Mouse (Mus musculus) spleen, postnatal 36 days (tissue): Measurements from ENCODE around the gene Npy4r.

ENCODE experiments used
- DNase-seq, 2 experiments: peaks; one replicate each; pipeline ENCODE4 v3.0.0; 2022; ENCODE audit warnings: low spot score in 2 of 2, mixed read lengths in 1 of 2

Gene Npy4r

DNA sequence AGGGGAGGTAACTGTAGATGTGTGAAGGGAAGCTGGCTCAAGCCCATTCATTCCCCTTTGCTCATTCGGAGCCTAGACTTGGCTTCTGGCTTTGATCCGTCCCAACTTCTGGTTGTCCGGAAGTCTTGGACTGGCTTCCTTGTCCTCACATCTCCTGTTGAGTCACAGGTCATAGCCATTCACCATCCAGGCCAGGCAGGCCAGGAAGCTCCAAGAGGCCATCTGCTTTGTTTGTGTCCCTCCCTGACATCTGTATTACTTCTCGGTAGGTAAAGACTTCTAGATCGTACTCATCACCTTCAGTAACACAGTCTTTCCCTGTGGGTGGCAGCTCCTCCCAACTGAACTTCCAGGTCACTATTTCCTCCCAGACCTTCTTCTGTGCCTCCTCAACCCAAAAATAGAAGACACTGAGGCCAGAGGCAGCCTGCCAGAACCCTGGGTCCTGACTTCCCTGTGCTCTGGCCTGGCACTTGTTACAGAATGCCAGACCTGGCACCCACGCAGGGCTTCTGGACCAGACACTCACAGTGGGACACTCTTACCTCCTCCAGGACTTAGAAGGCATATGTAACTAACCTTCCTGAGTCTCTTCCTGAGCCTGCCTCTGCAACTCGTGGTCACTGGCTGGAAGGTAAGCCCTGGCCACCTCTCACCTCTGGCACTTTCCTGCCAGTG, 33.1 kb downstream of the Npy4r start:
- no peak for DNase-seq

DNA sequence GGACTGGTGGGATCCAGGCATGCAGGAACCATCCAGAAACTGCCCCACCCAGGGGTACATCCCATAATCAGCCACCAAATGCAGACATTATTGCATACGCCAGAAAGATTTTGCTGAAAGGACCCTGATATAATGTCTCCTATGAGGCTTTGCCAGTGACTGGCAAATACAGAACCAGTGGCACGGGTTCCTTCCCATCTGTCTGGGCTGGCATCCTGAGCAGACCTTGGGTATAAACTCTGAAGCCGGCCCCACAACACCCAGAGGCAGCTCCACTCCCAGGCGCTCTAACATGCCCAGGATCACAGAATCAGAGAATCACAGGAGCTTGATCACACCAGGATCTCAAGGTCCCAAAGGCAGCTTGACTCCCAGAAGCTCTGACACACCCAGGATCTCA, 38.0 kb downstream of the Npy4r start:
- no peak for DNase-seq

GRCm38 (mm10) chr14:34107594-34107993, 44.7 kb downstream of the Npy4r start:
- no peak for DNase-seq

- no peak for DNase-seq
These were observed 45.8 kb downstream of the Npy4r start for GRCm38 (mm10) chr14:34106389-34107062.

DNA sequence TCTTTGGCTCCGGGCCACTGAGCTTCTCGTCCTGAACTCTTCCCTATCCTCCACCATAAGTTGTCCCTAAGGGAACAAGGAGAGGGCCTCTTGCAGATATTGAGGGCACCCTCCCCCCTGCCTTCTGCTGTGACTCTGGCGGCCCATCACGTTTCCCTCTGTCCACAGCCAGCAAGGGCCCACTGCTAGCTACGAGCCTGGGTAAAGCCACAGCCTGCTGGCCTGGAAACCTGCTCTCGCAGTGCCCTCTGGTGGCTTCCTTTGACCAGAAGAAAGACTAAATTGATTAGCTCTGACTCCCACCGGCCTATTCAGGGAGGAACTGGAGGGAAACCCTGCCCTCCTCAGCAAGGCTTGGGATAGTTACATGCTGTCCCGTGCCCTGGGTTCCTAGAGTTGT, 47.4 kb downstream of the Npy4r start:
- DNase-seq: no peak

DNA sequence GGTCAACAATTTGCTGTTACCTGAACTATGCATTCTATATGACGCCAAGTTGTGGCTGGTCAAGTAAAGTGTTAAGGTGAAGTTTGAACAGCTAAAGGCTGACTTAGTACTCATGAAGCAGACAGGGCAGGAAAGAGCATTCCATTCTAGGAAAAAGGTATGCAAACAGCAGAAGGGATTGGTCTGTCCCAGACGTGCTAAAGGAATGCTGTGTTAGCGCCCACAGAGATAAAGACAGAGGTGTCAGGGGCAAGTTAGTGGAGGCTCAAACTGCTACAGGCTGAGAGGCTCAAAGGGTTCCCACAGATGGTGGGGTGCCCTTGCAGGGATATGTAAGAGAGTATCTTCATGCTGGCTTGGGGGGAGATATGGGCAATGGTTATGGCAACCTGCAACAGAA, 48.4 kb downstream of the Npy4r start:
- no peak for DNase-seq

GRCm38 (mm10) chr14:34102601-34103000, 49.7 kb downstream of the Npy4r start, which contains the start of gene A630023A22Rik:
Gene A630023A22Rik, minus strand, starts transcription at chr14:34102754.
- no peak for DNase-seq

GRCm38 (mm10) chr14:34096161-34096560, 56.1 kb downstream of the Npy4r start:
- DNase-seq: no peak
